Mouse (Mus musculus) lung, adult 2 months (tissue): Measurements from ENCODE around the gene Fmnl2. TPM values are rescaled to one million over a fixed set of nuclear protein-coding genes. Genes with fewer than 3 reads are reported as not detected.
A peak's percentile ranks its signal among the peaks of the same experiment; 100 is the strongest.

Source experiments
- DNase-seq: peaks from one replicate; pipeline ENCODE4 v3.0.0; 2022
- H3K4me1 ChIP-seq: fragments of 200-500 bp; 2 replicates; pipeline ENCODE4 v1.6.1; 2011; ENCODE audit warnings: low read length; ENCODE audit not compliant: control insufficient read depth, insufficient read depth
- H3K4me3 ChIP-seq: fragments of 200-500 bp; replicated peaks from 2 replicates; pipeline ENCODE3; 2011; ENCODE audit warnings: low read depth, mild to moderate bottlenecking, control low read depth, low read length; ENCODE audit errors: extremely low read depth
- CTCF ChIP-seq: fragments of 200-500 bp; IDR thresholded peaks from 2 replicates; pipeline ENCODE4 v1.5.1; 2011; ENCODE audit warnings: mild to moderate bottlenecking, low read length, control low read depth; ENCODE audit not compliant: insufficient read depth
- POLR2A ChIP-seq: fragments of 200-500 bp; IDR thresholded peaks from 2 replicates; pipeline ENCODE4 v1.6.1; 2011; ENCODE audit warnings: low read depth, mild to moderate bottlenecking, control low read depth, low read length, borderline replicate concordance; ENCODE audit errors: extremely low read depth
- WGBS: fragments of 180-500 bp; shearing (Covaris S2); methylation state at CpG from one replicate; pipeline ENCODE4 v1.1.7; 2018; 5-methylcytosine and 5-hydroxymethylcytosine counted together
- polyA plus RNA-seq: library from polyadenylated mRNA; depleted of rRNA; stranded (reverse); fragments of >200 nt; gene quantifications from 2 replicates; pipeline ENCODE4 v1.2.3, GENCODE M21; 2012

Gene Fmnl2
- polyA plus RNA-seq, 1 experiment: 4.8 TPM

DNA sequence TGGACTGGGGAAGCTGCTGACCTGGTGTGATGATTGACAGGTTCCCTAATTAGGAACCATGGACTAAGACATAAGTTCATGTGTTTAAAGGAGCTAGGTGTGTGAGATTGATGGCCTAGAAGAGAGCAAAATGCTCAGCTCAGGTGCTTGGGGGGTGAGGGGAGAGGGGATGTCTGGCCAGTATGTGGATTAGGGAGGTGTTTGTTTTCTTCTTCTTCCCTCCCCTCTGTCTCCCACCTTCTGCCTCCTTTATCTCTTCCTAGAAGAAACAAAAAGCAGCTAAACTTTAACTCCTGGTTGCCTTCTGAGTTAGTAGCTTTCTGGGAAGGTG is 101.6 kb downstream of the Fmnl2 start:
- peak overlapping the region; percentile 2 for H3K4me3 ChIP-seq
- no peak for TF ChIP-seq CTCF
- no peak for TF ChIP-seq POLR2A
- H3K4me1 ChIP-seq: peaks cover 12% of the 10 kb centered on the region
- DNase-seq: no peak

DNA sequence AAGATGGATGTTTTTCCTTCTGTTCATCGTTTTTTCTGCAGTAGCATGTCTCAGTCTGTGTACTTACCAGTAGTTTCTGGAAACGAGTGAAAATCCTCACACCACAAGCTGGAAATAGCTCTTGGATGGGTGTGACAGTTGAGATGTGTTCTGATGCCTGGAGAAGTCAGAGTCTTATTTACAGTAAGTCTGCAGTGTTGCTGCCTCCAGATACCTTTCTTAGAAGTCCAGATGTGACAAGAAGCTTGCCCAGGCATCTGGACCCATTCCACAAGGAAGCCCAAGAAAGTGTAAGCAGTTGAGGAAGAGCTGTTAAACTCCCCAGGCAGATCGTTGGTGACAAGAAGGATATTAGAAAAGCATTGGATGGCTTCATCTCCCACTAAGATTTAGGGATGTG is 102.3 kb downstream of the Fmnl2 start:
- 39% methylated on average over 3 of the region's 3 CpGs for WGBS
- no peak for TF ChIP-seq CTCF
- TF ChIP-seq POLR2A: no peak
- DNase-seq: no peak
- peaks cover 9% of the 10 kb centered on the region for H3K4me1 ChIP-seq
- H3K4me3 ChIP-seq: no peak overlapping the region

DNA sequence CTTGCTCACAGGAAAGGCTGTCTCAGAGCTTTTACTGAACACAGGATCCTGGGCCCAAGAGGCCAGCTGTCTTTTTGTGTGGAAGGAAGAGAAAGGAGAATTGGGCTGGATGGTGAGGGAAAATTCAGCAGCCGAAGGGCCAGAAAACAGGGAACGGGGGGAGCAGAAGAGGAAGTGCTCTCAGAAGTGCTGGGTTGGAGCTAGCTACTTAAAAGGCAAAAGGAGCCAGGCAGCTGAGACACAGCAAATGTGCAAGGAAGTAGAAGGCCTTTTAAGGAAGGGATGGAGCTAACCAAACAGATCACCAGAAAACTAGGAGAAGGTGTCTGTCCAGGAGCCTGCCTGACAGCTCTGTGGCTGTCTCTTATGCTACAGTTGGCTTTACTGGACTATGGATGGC is 103.0 kb downstream of the Fmnl2 start:
- 59% methylated on average over 2 of the region's 2 CpGs for WGBS
- no peak for TF ChIP-seq CTCF
- Histone ChIP-seq H3K4me1 (peaks cover 8% of the 10 kb centered on the region), H3K4me3 (no peak overlapping the region)
- no peak for DNase-seq

DNA sequence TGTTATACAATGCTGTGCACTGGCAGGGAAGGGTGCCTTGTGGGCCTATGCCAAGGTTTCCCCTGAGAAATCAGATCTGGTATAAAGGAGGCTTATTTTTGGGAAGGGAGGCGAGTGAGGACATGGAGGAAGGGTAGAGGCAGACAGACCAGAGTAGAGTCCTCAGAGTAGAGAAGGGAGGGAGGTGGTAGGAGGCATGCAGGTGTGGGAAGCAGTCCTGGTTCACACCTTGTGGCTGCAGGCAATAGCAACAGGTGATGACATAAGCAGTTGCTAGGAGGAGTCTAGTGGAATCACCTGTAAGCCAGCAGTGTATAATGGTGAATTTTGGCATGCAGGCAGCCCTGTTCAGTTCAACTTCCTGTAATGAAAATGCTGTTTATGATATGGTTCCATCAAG is 105.8 kb downstream of the Fmnl2 start:
- no peak for DNase-seq
- Histone ChIP-seq H3K4me1 (peaks cover 5% of the 10 kb centered on the region), H3K4me3 (no peak overlapping the region)
- TF ChIP-seq POLR2A: no peak
- TF ChIP-seq CTCF: no peak
- WGBS: 92% methylated on average over 1 of the region's 1 CpGs

DNA sequence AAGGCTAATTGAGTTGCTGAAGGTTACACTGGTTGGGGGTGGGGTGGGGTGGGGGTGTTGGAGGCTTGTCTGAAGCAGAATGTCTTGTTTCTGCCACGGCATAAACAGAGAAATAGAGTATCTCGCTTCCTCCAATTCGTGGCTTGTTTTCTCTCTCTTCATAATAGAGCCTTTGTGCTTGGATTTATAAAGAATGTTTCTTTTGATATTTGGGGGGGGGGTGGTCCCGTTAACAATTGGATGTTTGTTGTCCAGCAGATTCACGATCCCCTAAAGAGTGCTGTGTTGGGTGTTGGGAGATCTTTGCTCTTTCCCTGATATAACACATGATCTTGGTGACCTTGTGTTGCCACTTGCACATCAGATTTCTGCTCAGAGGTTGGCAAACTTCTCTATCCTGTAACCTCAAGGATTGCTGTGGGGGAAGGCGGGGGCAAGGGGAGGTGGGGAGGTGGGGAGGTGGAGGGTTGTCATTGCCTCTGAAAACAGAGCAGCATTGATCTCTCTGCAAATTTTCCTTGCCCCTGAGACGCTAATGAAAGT is 106.8 kb downstream of the Fmnl2 start:
- no peak for DNase-seq
- TF ChIP-seq CTCF: no peak
- TF ChIP-seq POLR2A: no peak
- WGBS: 75% methylated on average over 7 of the region's 7 CpGs
- Histone ChIP-seq H3K4me1 (no peaks in the 10 kb centered on the region; the same call in 1 of the 2 replicates), H3K4me3 (no peak overlapping the region)

DNA sequence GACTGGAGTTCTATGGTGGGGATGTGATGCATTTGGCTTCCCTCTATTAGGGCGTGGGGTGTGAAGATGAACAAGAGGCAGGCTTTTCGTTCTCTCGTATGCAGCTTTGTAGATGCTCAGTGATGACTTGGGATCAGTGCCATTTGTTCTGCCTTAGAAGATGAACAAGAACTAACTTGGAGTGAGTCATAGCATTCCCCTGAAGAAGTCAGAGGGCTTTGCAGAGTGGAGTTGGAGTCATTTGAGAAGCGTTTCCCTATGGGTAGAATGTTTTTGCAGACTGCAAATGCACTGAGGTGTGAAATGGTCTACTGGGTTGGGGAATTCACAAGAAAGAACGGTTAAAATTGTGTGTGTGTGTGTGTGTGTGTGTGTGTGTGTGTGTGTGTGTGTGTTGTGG is 108.6 kb downstream of the Fmnl2 start:
- 75% methylated on average over 5 of the region's 5 CpGs for WGBS
- Histone ChIP-seq H3K4me3 (no peak overlapping the region), H3K4me1 (no peaks in the 10 kb centered on the region; the same call in 1 of the 2 replicates)
- no peak for DNase-seq
- TF ChIP-seq CTCF: no peak
- no peak for TF ChIP-seq POLR2A

DNA sequence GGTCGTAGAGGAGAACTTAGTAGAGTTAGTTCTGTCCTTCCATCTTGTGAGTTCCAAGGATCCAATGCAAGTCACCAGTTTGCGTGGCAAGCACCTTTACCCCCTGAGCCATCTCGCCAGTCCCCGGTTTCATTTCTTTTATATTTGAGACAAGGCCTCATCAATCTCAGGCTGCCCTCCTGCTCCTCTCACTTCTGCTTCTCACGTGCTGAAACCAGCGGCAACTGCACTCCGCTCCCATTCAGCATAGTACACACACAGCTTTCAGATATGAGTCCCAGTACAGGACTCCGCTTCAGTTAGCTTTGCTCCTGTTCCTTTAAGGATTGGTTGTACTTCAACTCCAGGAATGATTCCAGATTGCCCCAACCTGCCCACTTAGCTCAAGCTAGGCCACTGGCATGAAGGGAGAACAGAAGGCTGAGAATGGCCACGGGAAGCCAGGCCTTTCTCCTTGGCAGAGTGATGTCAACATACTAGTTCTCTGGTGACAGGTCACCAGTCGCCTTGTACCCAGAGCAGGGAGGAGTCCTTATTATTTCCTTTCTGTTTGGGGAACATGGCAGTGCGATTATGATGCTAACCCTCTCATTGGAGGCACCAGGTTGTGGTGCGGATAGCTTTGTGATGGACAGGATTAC is 109.3 kb downstream of the Fmnl2 start:
- 85% methylated on average over 12 of the region's 12 CpGs for WGBS
- no peak overlapping the region for H3K4me3 ChIP-seq
- H3K4me1 ChIP-seq: no peaks in the 10 kb centered on the region; the same call in 1 of the 2 replicates
- no peak for TF ChIP-seq CTCF
- TF ChIP-seq POLR2A: no peak
- no peak for DNase-seq

DNA sequence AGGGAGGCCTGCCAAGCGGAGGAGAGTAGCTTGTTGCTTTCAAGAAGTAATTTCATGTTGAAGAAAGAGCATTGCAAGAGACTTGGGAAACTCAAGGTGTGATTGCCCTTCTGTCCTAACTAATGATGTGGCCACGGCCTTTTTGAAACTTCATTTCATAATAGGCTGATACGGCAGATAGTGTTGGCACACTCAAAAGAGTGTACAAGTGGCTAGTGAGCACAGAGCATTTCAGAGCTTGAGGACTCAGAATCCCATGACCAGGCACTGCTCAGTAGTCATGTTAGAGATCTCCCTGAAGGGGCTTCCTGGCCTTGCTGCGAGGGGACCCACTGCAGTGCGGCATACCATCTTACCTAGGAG is 109.8 kb downstream of the Fmnl2 start:
- Histone ChIP-seq H3K4me1 (no peaks in the 10 kb centered on the region; the same call in 1 of the 2 replicates), H3K4me3 (no peak overlapping the region)
- DNase-seq: no peak
- 79% methylated on average over 5 of the region's 5 CpGs for WGBS
- TF ChIP-seq POLR2A (no peak), CTCF (no peak)

DNA sequence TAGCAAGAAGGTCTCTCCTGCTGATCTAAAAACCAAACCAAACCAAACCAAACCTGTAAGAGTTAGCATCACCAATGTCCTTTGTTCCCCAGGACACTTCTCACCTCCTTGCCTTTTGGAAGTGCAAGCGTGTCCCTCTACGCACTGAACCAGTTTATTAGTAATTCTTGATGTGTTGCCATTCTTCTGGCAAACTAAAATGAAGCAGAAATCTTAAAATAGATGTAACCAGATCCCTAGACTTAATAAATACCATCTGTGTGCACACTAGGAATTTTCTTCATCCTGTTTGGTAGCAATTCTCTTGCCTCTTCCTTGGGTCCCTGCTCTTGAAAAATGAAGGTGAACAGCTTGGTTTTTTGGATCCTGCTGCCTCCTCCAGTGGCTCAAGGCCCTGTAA is 111.2 kb downstream of the Fmnl2 start:
- TF ChIP-seq CTCF (no peak), POLR2A (no peak)
- WGBS: 79% methylated on average over 2 of the region's 2 CpGs
- no peak for DNase-seq
- H3K4me1 ChIP-seq: no peaks in the 10 kb centered on the region; the same call in 1 of the 2 replicates
- no peak overlapping the region for H3K4me3 ChIP-seq

DNA sequence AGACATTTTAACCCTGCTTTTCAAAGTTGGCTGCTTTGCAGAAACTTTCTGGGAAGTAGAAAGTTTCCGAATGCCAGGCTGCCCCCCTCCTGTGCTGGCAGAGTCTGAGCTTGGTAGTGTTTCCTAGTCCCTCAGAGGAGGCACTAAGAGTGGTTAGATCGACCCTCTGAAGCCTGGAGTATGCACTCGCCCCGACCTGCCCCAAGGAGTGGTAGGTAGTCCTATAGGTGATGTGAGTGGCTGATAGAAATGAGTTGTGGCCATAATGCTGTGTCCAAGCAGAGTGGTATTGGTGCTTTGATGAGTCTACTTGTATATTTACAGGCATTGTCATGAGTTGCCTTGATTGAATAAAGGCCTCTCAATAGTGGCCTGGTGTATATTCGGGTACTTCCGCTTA is 116.4 kb downstream of the Fmnl2 start:
- no peak for TF ChIP-seq POLR2A
- TF ChIP-seq CTCF: no peak
- Histone ChIP-seq H3K4me3 (no peak overlapping the region), H3K4me1 (peaks cover under 1% of the 10 kb centered on the region; the same call in 1 of the 2 replicates)
- no peak for DNase-seq
- WGBS: 85% methylated on average over 6 of the region's 6 CpGs

DNA sequence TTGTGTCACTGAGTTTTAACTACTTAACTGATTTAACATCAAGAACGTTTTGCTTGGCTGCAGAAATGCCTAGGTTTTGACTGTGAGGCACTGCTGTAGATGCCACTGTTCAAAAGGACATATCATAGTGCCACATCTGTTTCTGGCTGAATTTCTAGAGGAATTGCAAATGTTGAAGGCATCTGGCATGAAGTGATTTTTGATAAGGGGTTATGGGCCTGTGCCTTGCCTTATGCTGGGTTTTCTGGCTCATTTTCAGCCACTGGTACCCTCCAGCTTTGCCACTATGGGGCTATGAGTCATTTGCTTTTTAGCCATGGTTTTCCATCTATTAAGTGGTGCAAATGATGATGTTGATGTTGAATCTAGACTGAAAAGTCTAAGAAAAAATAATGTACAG is 117.1 kb downstream of the Fmnl2 start:
- TF ChIP-seq CTCF (no peak), POLR2A (no peak)
- DNase-seq: no peak
- H3K4me1 ChIP-seq: peaks cover 7% of the 10 kb centered on the region
- WGBS: 77% methylated on average over 1 of the region's 1 CpGs
- no peak overlapping the region for H3K4me3 ChIP-seq
